Mouse (Mus musculus): Measurements from ENCODE around the gene Asb18. TPM values are rescaled to one million over a fixed set of nuclear protein-coding genes. Genes with fewer than 3 reads are reported as not detected.
A peak's percentile ranks its signal among the peaks of the same experiment; 100 is the strongest.

Asb18 gene
- polyA plus RNA-seq, 1 experiment from 2014 or later: 0.92 TPM

DNA sequence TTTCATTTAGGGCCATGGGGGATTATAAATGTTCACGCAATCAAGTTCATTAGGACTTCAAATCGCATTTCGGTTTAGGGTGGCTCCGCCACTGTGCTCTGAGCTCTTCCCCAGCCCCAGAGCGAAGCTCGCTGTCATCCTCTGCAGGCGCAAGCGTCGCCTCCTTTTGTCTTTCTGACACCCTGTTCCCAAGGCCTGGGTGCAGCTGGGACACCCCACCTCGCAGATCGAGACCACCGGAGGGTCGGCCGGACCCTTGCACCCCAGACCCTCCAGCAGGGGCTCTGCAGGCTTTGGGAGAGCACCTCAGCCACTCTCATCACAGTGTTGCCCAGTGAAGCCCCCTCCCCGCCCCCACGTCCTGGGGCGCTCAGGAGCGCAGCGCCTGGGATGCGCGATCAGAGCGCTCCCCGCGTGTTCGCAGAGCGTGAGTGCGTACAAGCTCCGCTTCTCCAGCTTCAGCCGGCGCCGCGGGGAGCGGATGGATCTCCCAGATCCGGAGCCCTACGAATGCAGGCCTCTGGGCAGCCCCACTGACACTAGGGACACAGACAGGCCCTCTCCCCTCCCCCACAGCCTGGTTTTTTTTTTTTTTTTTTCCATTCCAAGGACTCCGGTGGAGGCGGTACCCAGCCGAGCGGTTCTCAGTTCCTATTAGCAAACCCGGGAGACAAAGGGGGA is 72.6 kb downstream of the Asb18 start:
- H3K4me2 ChIP-seq: peak overlapping the region; percentile 57
- H3K36me3 ChIP-seq: no peaks in the 10 kb centered on the region
- ATAC-seq (replicated peaks; ENCODE audit: insufficient number of reproducible peaks, insufficient read depth, low FRiP score, low read depth): no peak
- H3K9ac ChIP-seq: peak overlapping the region; percentile 37
- peaks cover 93% of the 10 kb centered on the region for H3K27me3 ChIP-seq
- WGBS: under 1% methylated on average over 40 of the region's 40 CpGs
- H3K27ac ChIP-seq: no peak overlapping the region
- H3K4me1 ChIP-seq (replicated peaks): peaks cover 19% of the 10 kb centered on the region
- H3K4me3 ChIP-seq: peak overlapping the region; percentile 34
- H3K9me3 ChIP-seq (replicated peaks): no peaks in the 10 kb centered on the region

DNA sequence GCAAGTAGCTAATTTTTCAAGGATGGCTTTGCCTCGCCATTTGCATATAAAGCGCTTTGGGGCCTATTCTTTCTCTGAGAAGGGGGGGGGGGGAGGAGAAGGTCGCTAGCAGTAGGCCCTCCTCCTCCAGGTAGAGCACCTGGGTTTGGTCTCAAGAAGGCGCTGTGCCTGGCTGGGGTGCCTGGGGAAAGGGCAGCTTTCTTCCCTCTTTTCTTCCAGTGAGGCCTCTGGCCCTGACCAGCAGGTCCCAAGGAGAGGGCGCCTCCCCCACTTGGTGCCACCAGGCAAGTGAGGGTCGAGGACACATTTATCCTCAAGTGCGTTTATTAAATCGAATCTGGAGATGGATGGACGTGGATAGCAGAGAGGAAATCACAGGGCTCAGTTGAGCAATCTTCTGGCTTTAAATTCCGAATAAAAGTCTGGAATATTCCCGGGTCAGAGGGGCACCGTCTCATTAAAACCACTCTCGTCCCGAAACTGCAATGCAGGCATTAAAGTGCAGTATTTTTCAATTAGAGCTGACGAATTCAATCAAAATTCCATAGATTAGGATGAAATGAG is 73.4 kb downstream of the Asb18 start:
- Histone ChIP-seq H3K4me3 (no peak overlapping the region), H3K4me2 (peak overlapping the region; percentile 57; the same call in 1 of the 2 replicates), H3K36me3 (no peaks in the 10 kb centered on the region), H3K9ac (no peak overlapping the region), H3K27me3 (peaks cover 95% of the 10 kb centered on the region), H3K27ac (no peak overlapping the region), H3K4me1 (replicated peaks) (peaks cover 19% of the 10 kb centered on the region), H3K9me3 (replicated peaks) (no peaks in the 10 kb centered on the region)
- 18% methylated on average over 15 of the region's 15 CpGs for WGBS
- ATAC-seq (replicated peaks; ENCODE audit: insufficient number of reproducible peaks, insufficient read depth, low FRiP score, low read depth): no peak

DNA sequence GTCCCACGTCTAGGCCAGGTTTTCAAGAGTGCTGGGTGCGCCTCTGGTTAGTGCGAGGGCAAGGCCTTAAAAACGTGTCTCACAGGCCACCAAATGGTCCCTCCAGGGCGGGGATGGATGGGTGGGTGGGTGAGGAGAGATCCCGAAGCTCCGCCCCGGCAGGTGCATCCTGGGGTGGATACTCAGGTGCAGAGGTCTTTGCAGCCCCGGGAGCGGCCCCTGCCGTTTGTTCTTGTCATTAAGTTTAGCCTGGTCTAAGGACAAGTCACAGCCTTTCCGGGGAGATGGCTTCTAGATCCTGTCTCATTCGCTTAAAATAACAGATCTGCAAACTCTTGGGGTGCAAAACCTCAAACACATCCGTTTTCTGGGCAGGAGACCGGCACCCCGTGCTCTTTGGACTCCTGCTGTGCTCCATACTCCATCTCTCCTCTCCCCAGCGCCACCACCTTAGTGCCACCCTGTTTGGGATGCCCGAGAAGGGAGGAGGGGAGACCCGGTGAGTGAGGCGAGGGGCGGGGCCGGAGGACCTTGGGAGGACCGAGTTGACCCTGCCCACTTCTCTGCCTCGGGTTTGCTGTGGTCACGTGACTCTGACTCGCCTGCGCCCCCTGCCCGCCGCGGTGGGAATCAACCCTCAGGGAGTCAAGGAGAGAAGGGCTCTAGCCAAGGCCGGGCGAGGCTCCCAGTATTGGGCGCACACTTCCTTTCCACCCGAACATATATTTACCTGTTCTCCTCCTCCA is 74.3 kb downstream of the Asb18 start:
- ATAC-seq (replicated peaks; ENCODE audit: insufficient number of reproducible peaks, insufficient read depth, low FRiP score, low read depth): peak; percentile 47; the same call in 1 of the 2 replicates
- H3K4me2 ChIP-seq: peak overlapping the region; percentile 51
- H3K27ac ChIP-seq: no peak overlapping the region
- H3K4me1 ChIP-seq (replicated peaks): peaks cover 23% of the 10 kb centered on the region
- H3K9ac ChIP-seq: no peak overlapping the region
- no peaks in the 10 kb centered on the region for H3K36me3 ChIP-seq
- H3K9me3 ChIP-seq (replicated peaks): no peaks in the 10 kb centered on the region
- peaks cover 97% of the 10 kb centered on the region for H3K27me3 ChIP-seq
- H3K4me3 ChIP-seq: peak overlapping the region; percentile 26
- 5% methylated on average over 34 of the region's 34 CpGs for WGBS

DNA sequence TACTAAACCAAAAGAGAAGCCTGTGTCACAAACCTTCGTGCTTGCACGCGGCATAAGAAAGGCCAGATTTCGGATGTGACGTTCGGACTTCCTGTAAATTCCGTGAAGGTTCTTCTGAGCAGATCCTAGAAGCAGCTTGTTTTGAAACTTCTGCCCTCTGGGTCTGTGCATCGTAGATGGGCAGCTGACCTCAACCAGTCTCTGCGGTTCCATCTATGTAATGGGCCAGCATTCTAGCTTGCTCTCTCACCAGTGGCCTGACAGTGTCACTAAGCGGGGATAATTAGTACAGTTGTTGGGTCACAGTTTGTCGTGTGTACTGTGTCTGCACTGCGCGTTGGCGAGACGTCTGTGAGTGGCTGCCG is 74.9 kb downstream of the Asb18 start:
- no peak for ATAC-seq (replicated peaks; ENCODE audit: insufficient number of reproducible peaks, insufficient read depth, low FRiP score, low read depth)

DNA sequence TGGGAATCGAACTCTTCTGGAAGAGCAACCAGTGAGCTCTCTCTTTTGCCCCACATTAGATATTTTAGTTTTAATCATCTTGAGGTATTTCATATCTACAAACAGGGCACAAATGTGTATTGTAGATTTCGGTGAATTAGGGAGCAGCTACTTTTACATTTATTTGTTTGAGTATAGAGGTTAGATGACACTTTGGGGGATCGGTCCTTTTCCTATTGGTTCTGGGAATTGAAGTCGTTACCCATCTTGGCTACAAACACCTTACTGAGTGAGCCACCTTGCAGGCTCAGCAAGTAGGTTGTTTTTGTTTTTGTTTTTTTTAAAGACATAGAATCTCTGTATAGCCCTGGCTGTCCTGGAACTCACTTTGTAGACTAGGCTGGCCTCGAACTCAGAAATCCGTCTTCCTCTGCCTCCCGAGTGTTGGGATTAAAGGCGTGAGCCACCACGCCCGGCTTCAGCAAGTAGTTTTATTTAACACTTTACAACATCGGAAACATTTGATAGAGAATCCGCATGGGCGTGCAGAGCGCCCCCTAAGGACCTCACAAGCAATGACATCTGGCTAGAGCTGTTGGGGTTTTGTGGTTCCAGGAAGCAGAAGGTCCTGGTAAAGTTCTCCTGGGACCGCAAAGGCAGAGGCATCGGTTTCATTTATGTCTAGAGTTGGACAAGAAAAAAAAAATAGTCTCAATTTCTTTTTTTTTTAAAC is 75.4 kb downstream of the Asb18 start:
- WGBS: 31% methylated on average over 16 of the region's 16 CpGs
- Histone ChIP-seq H3K4me3 (no peak overlapping the region), H3K9ac (no peak overlapping the region), H3K36me3 (no peaks in the 10 kb centered on the region), H3K27ac (no peak overlapping the region), H3K4me2 (no peak overlapping the region), H3K4me1 (replicated peaks) (peaks cover 23% of the 10 kb centered on the region), H3K9me3 (replicated peaks) (no peaks in the 10 kb centered on the region), H3K27me3 (peaks cover 97% of the 10 kb centered on the region)
- no peak for ATAC-seq (replicated peaks; ENCODE audit: insufficient number of reproducible peaks, insufficient read depth, low FRiP score, low read depth)

More for the DNA sequence above, 74.9 kb downstream of the Asb18 start:
- Histone ChIP-seq H3K36me3 (no peaks in the 10 kb centered on the region), H3K9me3 (replicated peaks) (no peaks in the 10 kb centered on the region), H3K27ac (no peak overlapping the region), H3K9ac (no peak overlapping the region), H3K27me3 (peaks cover 97% of the 10 kb centered on the region), H3K4me2 (no peak overlapping the region), H3K4me3 (no peak overlapping the region), H3K4me1 (replicated peaks) (peaks cover 23% of the 10 kb centered on the region)
- 28% methylated on average over 16 of the region's 16 CpGs for WGBS

DNA sequence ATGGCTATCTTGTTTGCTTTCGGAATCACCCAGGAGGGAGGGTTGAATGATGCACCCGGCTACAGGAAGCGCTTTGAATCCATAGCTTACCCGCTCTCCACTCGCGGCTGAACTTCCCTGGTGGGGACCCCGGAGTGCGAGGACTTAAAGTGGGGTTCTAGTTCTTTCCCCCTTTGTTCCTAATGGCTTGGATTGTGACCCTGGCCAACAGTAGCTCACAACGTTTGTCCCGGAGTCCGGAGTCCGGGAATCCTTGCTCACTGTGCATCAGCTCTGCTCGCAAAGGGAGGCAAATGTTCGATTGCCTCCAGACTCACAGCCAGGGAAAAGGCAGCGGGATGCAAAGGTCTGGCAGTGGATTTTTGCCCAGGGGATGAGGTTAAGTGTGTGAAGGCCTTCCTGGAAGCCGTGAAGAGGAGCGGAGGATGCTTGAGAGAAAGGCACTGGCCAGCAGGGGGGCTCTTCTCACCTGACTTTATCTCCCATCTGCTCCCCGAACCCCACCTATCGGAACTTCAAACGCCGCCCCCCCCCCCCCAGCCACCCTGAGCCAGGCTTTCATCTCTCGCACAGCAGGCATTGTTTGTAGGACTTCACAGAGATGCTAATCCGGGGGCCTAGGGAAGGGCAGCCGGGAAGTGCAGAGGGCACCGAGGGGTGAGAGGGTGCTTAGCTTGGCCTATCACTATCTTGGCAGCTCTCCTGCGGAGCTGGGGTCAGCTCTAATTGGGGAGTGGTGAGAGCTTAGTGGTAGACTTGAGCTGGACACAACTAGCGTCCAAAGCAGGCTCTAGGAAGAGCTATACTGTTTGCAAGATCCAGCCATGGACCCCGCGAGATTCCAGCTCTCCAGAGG is 78.7 kb downstream of the Asb18 start:
- Histone ChIP-seq H3K4me3 (no peak overlapping the region), H3K4me1 (replicated peaks) (peaks cover 24% of the 10 kb centered on the region), H3K36me3 (no peaks in the 10 kb centered on the region), H3K9me3 (replicated peaks) (no peaks in the 10 kb centered on the region), H3K27me3 (peaks cover 98% of the 10 kb centered on the region), H3K4me2 (no peak overlapping the region), H3K9ac (no peak overlapping the region), H3K27ac (no peak overlapping the region)
- WGBS: 4% methylated on average over 29 of the region's 29 CpGs
- ATAC-seq (replicated peaks; ENCODE audit: insufficient number of reproducible peaks, insufficient read depth, low FRiP score, low read depth): no peak

DNA sequence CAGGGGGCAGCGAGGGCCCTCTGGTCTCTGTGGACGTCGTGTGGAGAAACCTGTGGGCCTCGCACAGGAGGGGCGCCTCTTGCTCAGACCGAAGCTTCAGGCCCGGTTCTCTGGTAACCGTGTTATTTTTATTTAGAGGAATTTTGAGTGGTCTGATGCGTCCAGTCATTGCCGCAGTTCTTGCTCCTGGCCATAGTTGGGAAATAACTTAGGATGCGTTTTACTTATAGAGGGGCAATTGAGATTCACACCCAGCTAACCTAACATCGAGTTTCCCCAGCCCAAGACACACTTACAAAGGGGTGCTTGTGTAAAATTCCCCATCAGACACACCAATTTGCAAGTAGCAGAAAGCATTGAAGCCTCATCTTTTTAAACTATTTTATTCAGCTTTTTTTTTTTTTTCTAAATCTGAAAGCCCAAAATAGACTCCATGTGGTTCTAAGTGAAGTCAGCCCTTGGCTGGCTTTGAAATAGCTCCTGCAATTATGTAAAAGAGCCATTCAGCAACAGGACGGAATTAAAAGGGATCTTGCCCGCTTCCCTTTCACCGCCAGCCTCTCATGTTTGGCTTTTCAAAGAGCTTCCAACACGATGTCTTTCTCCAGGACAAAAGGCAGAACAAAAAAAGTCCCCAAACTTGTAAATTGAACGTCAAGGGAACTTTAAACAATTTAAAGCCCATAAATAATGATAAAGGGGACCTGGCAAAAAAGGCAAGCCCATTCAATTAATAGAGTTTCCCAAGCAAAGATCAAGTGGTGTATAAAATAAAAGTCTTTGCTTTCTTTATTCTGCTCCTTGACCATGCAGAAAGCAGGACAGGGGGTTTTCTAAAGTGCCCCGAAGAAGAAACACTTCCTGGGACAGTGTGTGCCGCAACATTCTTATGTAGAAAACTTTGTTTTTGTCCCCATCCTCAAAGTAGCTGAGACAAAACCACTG is 79.9 kb downstream of the Asb18 start:
- Histone ChIP-seq H3K36me3 (no peaks in the 10 kb centered on the region), H3K9me3 (replicated peaks) (no peaks in the 10 kb centered on the region), H3K4me2 (no peak overlapping the region), H3K9ac (no peak overlapping the region), H3K4me3 (no peak overlapping the region), H3K4me1 (replicated peaks) (peaks cover 27% of the 10 kb centered on the region), H3K27me3 (peaks cover 99% of the 10 kb centered on the region), H3K27ac (no peak overlapping the region)
- ATAC-seq (replicated peaks; ENCODE audit: insufficient number of reproducible peaks, insufficient read depth, low FRiP score, low read depth): no peak
- WGBS: 13% methylated on average over 19 of the region's 19 CpGs

DNA sequence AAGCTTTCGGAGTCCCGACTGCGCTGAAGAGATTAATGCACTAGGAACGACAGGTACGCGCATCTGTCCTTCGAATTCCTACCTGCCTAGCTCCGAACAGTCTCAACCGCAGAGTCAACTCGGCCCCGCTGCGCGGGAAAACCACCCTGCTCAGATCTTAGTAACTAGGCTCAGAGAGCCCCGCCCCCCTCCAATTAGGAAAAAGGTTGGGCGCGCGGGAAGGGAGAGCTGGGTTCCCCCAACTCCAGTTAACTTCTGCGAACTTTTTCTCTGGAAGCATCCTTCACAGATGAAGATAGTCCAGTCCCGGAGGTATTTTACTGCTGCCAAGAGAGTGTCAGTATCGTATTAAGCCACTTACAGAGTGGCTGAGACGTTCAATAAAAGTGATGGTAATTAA is 80.7 kb downstream of the Asb18 start:
- no peak overlapping the region for H3K4me3 ChIP-seq
- peaks cover 33% of the 10 kb centered on the region for H3K4me1 ChIP-seq (replicated peaks)
- no peak overlapping the region for H3K9ac ChIP-seq
- H3K36me3 ChIP-seq: no peaks in the 10 kb centered on the region
- no peak for ATAC-seq (replicated peaks; ENCODE audit: insufficient number of reproducible peaks, insufficient read depth, low FRiP score, low read depth)
- H3K9me3 ChIP-seq (replicated peaks): no peaks in the 10 kb centered on the region
- H3K4me2 ChIP-seq: no peak overlapping the region
- no peak overlapping the region for H3K27ac ChIP-seq
- H3K27me3 ChIP-seq: peaks cover 98% of the 10 kb centered on the region
- 5% methylated on average over 21 of the region's 21 CpGs for WGBS

DNA sequence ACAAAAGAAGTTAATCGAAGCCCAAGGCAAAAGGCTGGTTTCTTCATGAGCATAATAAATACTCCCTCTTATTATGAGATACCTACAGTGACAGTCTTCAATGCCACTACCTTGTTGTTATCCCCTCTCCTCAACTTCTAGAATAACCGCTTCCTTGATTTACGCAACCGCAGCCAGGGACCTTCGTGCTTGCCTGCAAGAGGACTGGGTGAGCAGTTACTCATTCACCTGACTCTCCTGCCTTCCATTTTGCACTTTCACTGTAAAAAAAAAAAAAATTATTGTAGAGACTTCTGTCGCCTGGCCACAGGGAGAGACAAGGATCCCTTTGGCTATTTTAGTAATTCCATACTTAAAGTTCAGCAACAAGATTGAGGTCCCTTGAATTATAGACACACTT is 81.4 kb downstream of the Asb18 start:
- peaks cover 98% of the 10 kb centered on the region for H3K27me3 ChIP-seq
- no peak overlapping the region for H3K9ac ChIP-seq
- 20% methylated on average over 6 of the region's 6 CpGs for WGBS
- no peak overlapping the region for H3K4me3 ChIP-seq
- ATAC-seq (replicated peaks; ENCODE audit: insufficient number of reproducible peaks, insufficient read depth, low FRiP score, low read depth): no peak
- H3K4me2 ChIP-seq: no peak overlapping the region
- no peaks in the 10 kb centered on the region for H3K9me3 ChIP-seq (replicated peaks)
- peaks cover 37% of the 10 kb centered on the region for H3K4me1 ChIP-seq (replicated peaks)
- no peaks in the 10 kb centered on the region for H3K36me3 ChIP-seq
- H3K27ac ChIP-seq: no peak overlapping the region

DNA sequence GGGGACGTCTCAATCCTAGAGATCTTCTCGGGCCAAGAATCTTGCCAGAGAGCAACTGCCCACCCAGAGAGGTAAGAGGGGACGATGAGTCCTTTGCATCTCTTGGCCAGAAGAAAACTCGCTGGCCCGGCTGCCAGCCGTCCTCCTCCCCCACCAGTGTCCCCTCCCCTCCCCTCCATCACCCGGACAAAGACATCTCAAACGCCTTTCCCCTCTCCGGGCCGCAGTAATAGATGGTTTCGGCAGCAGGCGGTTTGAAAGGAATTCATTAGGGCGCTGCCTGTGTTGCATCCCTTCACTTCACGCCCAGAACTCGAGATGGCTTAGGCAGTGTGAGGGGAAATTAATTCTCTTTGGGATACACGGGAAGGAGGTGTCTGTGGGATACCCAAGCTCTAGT is 81.8 kb downstream of the Asb18 start:
- Histone ChIP-seq H3K4me2 (no peak overlapping the region), H3K4me3 (no peak overlapping the region), H3K27me3 (peaks cover 98% of the 10 kb centered on the region), H3K4me1 (replicated peaks) (peaks cover 38% of the 10 kb centered on the region), H3K9ac (no peak overlapping the region), H3K27ac (no peak overlapping the region), H3K36me3 (no peaks in the 10 kb centered on the region), H3K9me3 (replicated peaks) (no peaks in the 10 kb centered on the region)
- 3% methylated on average over 16 of the region's 16 CpGs for WGBS
- ATAC-seq (replicated peaks; ENCODE audit: insufficient number of reproducible peaks, insufficient read depth, low FRiP score, low read depth): no peak
